Mouse (Mus musculus) hindbrain, embryonic 10.5 days (tissue): Measurements from ENCODE around the gene Tmem216. TPM values are rescaled to one million over a fixed set of nuclear protein-coding genes. Genes with fewer than 3 reads are reported as not detected.

Experiments used
- DNase-seq: peaks from one replicate; pipeline ENCODE4 v3.0.0-alpha.2; 2017; ENCODE audit warnings: low spot score
- H3K27ac ChIP-seq: fragments of 300-500 bp; sonication (generic); 2 replicates; pipeline ENCODE4 v1.5.1; 2016; ENCODE audit warnings: mild to moderate bottlenecking, moderate library complexity
- H3K27me3 ChIP-seq: fragments of 300-500 bp; sonication (generic); 2 replicates; pipeline ENCODE4 v1.6.1; 2016; ENCODE audit warnings: mild to moderate bottlenecking; ENCODE audit not compliant: poor library complexity, insufficient read depth, severe bottlenecking
- H3K36me3 ChIP-seq: fragments of 300-500 bp; sonication (generic); 2 replicates; pipeline ENCODE4 v1.6.1; 2016; ENCODE audit warnings: mild to moderate bottlenecking, moderate library complexity
- H3K4me1 ChIP-seq: fragments of 300-500 bp; sonication (generic); replicated peaks from 2 replicates; pipeline ENCODE4 v1.6.1; 2016; ENCODE audit warnings: mild to moderate bottlenecking
- H3K4me3 ChIP-seq: fragments of 300-500 bp; sonication (generic); 2 replicates; pipeline ENCODE4 v1.5.1; 2016; ENCODE audit warnings: mild to moderate bottlenecking, moderate library complexity
- H3K9me3 ChIP-seq: fragments of 300-500 bp; sonication (generic); 2 replicates; pipeline ENCODE4 v1.6.1; 2016; ENCODE audit warnings: mild to moderate bottlenecking, moderate library complexity
- WGBS: fragments of 180-500 bp; shearing (Covaris S2); methylation state at CpG from one replicate; pipeline ENCODE4 v1.1.7; 2016; 5-methylcytosine and 5-hydroxymethylcytosine counted together
- polyA plus RNA-seq: library from polyadenylated mRNA; unstranded; fragments of >200 nt; fragmentation: Nextera tagmentation; extraction: Ambion mirVana; gene quantifications from 2 replicates; pipeline ENCODE4 v1.2.1, GENCODE M21; 2016

The Tmem216 gene
- polyA plus RNA-seq, 1 experiment from 2014 or later: 59.1 TPM

- WGBS: 95% methylated on average over 8 of the region's 8 CpGs
Observed at GRCm38 (mm10) chr19:10500581-10500980, 55.5 kb downstream of the Tmem216 start.

GRCm38 (mm10) chr19:10497512-10498160 lies 58.4 kb downstream of the Tmem216 start:
- Histone ChIP-seq H3K9me3 (no peaks in the 10 kb centered on the region), H3K27me3 (no peaks in the 10 kb centered on the region), H3K4me3 (no peak overlapping the region), H3K4me1 (peaks cover 5% of the 10 kb centered on the region; the same call in 1 of the 2 replicates), H3K36me3 (peaks cover 40% of the 10 kb centered on the region), H3K27ac (no peak overlapping the region)
- WGBS: 64% methylated on average over 8 of the region's 8 CpGs
- no peak for DNase-seq

More at GRCm38 (mm10) chr19:10500581-10500980, 55.5 kb downstream of the Tmem216 start:
- Histone ChIP-seq H3K9me3 (no peaks in the 10 kb centered on the region), H3K4me3 (no peak overlapping the region), H3K27ac (no peak overlapping the region), H3K36me3 (peaks cover 60% of the 10 kb centered on the region), H3K27me3 (no peaks in the 10 kb centered on the region), H3K4me1 (peaks cover 3% of the 10 kb centered on the region; the same call in 1 of the 2 replicates)
- DNase-seq: no peak

GRCm38 (mm10) chr19:10496976-10497375 lies 59.1 kb downstream of the Tmem216 start:
- Histone ChIP-seq H3K27ac (no peak overlapping the region), H3K4me1 (0 out of 2 replicates have a peak, but pooled peaks cover 6% of the 10 kb centered on the region), H3K4me3 (no peak overlapping the region), H3K36me3 (peaks cover 34% of the 10 kb centered on the region), H3K9me3 (no peaks in the 10 kb centered on the region), H3K27me3 (no peaks in the 10 kb centered on the region)
- no peak for DNase-seq
- WGBS: 70% methylated on average over 2 of the region's 2 CpGs

GRCm38 (mm10) chr19:10495670-10496069 lies 60.4 kb downstream of the Tmem216 start:
- Histone ChIP-seq H3K4me1 (0 out of 2 replicates have a peak, but pooled peaks cover 6% of the 10 kb centered on the region), H3K27me3 (no peaks in the 10 kb centered on the region), H3K27ac (no peak overlapping the region), H3K9me3 (no peaks in the 10 kb centered on the region), H3K36me3 (peaks cover 20% of the 10 kb centered on the region), H3K4me3 (no peak overlapping the region)
- no peak for DNase-seq
- WGBS: 93% methylated on average over 1 of the region's 1 CpGs

GRCm38 (mm10) chr19:10486264-10486738 lies 69.7 kb downstream of the Tmem216 start:
- Histone ChIP-seq H3K4me3 (no peak overlapping the region), H3K27me3 (peaks cover 16% of the 10 kb centered on the region; the same call in 1 of the 2 replicates), H3K9me3 (no peaks in the 10 kb centered on the region), H3K27ac (no peak overlapping the region), H3K4me1 (peaks cover 20% of the 10 kb centered on the region), H3K36me3 (no peaks in the 10 kb centered on the region)
- peak; percentile 69 for DNase-seq
- WGBS: 25% methylated on average over 9 of the region's 9 CpGs

Other genes starting within 250 kb of the Tmem216 start
- 0.98 and 1.5 TPM in 2 replicates for gene Syt7, start 167.1 kb downstream of the Tmem216 start, polyA plus RNA-seq
- 1.9 and 2.0 TPM in 2 replicates for gene Lrrc10b, start 98.8 kb downstream of the Tmem216 start, polyA plus RNA-seq
- gene Ppp1r32, start 73.3 kb downstream of the Tmem216 start, polyA plus RNA-seq: 0.70 and 2.7 TPM in 2 replicates
- 55.4 and 65.4 TPM in 2 replicates for gene Cpsf7, start 31.0 kb downstream of the Tmem216 start, polyA plus RNA-seq
- gene Sdhaf2, start 30.1 kb downstream of the Tmem216 start, polyA plus RNA-seq: 62.4 and 63.2 TPM in 2 replicates
- 14.2 and 17.0 TPM in 2 replicates for gene Cyb561a3, start 20.9 kb upstream of the Tmem216 start, polyA plus RNA-seq
- gene Tmem138, start 21.1 kb upstream of the Tmem216 start, polyA plus RNA-seq: 62.4 and 66.3 TPM in 2 replicates
- gene Ddb1, start 49.1 kb upstream of the Tmem216 start, polyA plus RNA-seq: 461 and 484 TPM in 2 replicates
- gene Tkfc, start 49.4 kb upstream of the Tmem216 start, polyA plus RNA-seq: 21.6 and 23.3 TPM in 2 replicates
- 0.89 and 1.0 TPM in 2 replicates for gene Vwce, start 78.0 kb upstream of the Tmem216 start, polyA plus RNA-seq
- gene Pga5, start 121.8 kb upstream of the Tmem216 start, polyA plus RNA-seq: not detected in 2 replicates
- gene Vps37c, start 132.5 kb upstream of the Tmem216 start, polyA plus RNA-seq: 36.7 and 40.7 TPM in 2 replicates
- gene Cd5, start 182.8 kb upstream of the Tmem216 start, polyA plus RNA-seq: 0.14 and 0.18 TPM in 2 replicates